Mouse (Mus musculus) adrenal gland, postnatal 25 days (tissue): Measurements from ENCODE around the gene Slc38a2. TPM values are rescaled to one million over a fixed set of nuclear protein-coding genes. Genes with fewer than 3 reads are reported as not detected.

ENCODE experiments used
- DNase-seq: peaks from one replicate; pipeline ENCODE4 v3.0.0; 2021; ENCODE audit warnings: mixed read lengths
- long read RNA-seq: library from polyadenylated mRNA; stranded (forward); transcript quantifications from one replicate; pipeline ENCODE4 v2.0.0, GENCODE M21; 2021
- total RNA-seq: library from RNA; stranded (reverse); gene quantifications from 2 replicates; pipeline ENCODE4 v1.2.3, GENCODE M21; 2021

The Slc38a2 gene
- 150 and 180 TPM in 2 replicates for total RNA-seq
- long read RNA-seq, full-length matches to known transcripts = 21 of 57 reads
- long read RNA-seq, partial matches to known transcripts = 31 of 57 reads
- long read RNA-seq, other reads (novel, unspliced or antisense) = 5 of 57 reads

DNA sequence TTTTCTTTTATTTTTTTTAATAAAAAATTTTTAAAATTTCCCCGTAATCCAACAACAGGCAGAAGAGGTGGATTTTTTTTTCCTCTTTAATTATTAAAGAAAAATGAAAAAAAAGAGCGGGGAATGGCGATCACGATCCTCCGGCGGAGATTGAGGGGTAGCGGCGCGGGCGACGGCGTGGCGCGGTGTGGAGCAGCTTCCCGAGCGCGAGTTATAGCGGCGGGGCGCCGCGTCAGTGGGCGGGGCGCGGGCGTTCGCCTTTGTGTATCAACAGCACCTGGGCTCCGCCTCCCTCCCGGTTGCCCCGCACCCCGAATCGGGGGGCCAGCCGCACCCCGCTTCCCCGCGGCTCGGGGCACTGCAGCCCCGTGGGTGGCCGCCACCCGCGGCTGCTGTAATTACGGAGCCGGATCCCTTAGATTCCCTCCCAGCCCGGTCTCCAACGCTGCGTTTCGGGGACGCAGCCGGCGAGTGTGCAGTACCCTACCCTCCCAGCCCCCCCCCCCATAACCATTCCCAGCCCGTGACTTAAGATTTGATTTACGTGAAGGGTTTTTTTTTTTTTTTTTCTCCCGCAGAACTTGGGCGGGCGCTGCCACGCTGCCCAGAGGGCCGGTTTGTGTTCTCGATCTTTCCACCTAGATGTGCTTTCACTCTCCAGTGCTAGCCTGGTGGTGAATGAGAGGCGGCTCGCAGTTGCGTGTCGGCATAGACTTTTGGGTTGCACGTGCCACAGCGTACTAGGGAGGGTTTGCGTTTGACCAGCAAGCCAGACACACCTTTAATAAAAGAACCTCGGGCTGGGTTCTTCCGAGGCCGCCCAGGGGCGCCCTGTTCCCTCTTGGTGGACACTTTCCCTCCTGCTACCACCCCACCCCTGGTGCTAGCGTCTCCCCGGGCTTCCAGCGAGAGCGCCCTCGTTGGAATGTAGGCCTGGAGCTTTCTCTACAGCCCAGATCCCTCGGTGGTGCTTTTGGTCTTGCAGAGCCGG lies at the start of gene Slc38a2:
Slc38a2 (minus strand) TSS at position 210 of the 991 bp plus-strand sequence.
- peak; percentile 94 for DNase-seq

DNA sequence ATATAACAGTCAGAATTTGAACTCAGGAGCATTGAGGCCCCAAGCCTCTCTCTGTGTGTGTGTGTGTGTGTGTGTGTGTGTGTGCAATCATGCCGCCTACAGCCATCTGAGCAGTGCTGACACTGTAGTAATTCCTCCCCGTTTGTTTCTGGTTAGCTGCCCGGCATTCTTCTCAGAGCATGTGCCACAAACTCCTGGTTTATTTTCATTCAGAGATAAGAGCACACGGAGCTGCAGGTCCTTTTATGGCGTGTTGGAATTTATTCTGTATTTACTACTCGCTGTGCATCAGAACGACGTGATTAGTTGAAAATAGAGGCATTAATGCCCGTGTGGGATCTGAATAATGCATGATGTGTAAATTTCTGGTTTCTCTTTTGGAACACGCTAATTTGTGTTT lies 49.6 kb upstream of the Slc38a2 start:
- no peak for DNase-seq

DNA sequence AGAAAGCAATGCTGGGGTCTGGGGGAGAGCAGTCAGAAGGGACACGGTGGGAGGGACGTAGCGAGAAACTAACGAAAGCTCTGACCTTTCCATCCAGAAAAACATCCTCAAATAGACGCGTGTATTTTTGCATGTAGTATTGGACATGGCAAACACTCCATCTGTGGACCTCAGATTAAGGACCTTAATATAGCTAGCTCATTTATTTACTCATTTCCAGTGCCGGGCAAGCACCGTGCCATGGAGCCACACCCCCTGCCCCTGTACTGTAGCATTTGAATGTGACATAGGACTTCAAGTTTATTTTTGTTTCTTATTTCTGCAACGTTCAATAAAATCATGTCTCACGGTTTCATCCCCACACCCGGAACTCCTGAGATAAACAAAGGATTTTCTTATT lies 48.0 kb upstream of the Slc38a2 start:
- DNase-seq = no peak

DNA sequence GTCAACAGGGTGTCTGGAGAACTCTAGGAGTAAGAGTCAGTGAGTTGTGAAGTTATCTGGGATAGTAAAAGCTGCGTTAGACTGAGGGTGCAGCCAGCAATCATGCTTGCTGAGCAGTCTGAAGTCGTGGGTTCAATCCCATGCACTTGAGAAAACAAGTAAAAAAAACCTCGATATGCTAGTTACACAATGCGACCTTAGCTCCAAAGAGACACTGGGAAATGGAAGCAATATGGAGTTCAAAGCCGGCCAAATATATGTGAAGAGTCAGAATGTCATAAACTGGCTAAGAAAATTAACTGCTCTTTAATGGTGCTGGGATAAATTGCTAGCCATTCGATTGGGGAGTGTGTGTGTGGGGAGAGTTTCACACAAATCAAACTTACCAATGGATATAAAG lies 47.5 kb upstream of the Slc38a2 start:
- DNase-seq = no peak

DNA sequence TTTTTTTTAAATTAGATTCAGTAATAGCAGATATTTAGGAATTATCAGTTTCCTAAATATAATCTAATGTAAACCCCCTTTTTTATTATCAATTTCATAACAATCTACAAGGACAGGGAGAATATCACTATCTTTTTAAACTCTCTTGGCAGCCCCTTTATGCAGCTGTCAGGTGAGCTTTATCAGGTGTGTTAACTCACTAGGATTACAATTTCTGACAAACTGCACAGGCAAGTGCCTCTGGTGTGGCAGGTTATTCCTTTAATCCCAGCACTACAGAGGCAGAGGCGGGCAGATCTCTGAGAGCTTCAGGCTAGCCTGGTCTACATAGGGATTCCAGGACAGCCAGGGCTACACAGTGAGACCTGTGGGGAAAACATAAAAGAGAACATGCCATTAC lies 45.8 kb upstream of the Slc38a2 start:
- no peak for DNase-seq

DNA sequence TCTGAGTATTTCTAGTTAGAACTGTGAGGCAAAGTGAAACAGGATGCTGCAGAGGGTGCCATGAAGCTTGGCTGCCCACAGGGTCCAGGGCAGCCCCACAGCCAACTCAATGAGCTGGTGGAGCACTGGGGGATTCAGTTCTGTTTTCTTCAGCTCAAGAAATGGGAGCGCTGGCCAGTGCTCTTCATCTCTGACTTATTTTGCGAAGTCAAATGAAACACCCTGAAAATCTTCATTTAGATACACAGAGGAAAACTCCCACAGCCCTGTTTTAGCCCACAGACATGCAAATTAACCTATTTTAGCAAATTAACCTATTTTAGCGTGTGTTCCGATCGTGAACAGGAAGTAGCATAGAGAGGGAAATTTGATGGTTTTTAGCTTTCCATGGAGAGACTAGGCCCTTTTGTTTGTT lies 45.4 kb upstream of the Slc38a2 start:
- no peak for DNase-seq

DNA sequence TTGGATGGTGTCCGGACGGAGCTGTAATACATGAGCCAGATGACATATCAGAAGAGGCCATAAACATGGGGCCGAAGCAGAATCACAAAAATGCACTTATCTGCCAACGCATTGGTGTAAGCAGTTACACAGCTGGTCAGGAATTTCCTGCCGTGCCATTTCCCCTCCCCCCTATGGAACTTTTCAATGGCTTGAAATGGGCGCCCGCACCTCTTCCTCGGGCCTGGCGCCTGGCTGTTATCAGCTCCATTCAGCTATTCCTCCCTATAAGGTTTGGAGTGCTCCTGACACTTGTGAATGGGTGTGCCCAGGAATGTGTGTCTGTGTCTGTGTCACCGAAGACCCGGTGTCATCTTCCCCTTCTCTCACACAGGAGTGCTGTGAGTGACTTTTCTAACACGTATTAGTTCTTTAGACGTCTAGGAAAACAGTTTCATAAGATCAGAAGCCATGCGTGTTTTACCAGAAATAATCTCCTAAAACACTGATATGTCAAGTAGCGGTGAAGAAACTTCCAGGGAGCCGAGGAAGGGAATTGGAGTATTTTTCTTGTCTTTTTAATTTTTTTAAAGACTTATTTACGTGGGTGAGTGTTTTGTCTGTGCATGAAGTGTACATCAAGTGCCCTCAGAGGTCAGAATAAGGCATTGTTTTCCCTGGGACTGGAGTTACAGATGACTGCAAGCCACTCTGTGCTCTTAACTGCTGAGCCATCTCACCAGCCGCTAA lies 44.8 kb upstream of the Slc38a2 start:
- DNase-seq = no peak

DNA sequence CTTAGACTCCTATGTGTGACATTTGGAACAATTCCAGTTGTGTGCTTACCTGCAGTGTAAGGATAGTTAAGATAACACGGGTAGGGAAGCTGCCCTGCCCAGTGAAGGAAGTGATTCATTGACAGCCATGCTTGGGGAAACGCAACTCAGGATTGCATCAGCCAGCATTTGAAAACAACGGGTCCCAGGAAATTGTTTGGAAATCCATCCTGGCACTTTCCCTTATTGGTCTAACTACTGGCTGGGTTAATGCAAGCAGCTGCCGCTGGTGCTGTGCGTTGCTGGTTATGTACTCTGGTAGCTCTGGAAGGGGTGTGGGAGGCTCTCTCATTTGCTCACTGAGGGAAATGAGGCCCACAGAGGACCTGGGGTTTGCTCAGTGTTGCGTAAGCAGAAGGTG lies 43.7 kb upstream of the Slc38a2 start:
- DNase-seq = no peak

DNA sequence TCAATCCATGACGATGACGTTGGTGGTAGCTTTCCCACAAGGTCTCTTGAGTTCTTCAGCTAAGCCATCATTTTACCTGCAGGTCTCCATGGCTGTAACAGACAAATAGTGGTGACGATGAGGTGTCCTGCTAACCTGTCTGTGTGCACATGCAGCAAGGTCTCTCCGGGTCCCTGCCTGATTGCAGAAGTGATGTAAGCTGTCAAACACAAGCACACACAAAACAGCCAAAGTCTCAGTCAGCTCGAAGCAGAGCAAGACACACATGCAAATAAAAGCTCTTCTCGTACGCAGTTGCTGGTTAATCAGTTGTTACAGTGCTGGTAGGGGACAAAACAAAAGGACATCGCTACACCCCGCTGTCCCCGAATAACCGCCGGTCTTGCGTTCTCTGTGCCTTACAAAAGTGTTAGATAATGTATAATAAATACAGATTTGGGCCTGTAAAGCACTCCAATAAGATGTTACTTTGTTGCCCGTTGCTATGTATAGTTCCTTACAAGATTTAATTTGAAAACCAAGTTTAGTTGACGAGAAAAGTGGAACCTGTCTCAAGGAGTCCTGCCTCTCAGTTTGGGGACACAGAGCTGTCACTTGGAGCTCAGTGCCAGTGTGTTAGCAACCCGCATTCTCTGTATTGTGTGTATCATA lies 43.2 kb upstream of the Slc38a2 start:
- no peak for DNase-seq

DNA sequence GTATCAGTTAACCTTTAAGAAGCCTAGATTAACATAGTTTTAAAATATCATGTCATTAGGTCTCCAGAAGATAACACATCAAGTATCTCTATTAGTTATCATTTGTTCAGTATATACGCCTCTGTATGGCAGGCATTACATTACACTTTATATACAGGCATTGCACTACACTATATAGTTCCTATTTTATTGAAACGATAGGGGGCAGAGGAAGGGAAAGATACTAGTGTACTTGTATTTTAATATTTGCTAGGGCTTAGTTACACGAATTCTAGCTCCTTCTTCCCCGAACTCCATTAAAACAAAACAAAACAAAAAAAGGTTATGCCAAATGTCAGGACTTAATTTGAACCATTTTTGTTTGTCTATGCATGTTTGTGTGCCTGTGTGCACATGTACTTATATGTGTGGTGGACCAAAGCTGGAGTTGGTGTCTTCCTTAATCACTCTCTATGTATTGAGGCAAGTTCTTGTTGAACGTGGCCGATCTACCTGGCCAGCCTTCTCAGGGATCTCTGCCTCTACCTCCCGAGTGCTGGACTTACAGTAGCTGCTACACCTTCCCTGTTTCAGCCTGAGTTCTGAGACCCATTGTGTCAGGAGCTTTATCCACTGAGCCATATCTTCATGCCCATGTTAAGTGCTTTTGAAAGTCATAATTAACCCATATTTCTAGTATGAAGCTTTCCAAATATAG lies 41.5 kb upstream of the Slc38a2 start:
- DNase-seq = no peak

DNA sequence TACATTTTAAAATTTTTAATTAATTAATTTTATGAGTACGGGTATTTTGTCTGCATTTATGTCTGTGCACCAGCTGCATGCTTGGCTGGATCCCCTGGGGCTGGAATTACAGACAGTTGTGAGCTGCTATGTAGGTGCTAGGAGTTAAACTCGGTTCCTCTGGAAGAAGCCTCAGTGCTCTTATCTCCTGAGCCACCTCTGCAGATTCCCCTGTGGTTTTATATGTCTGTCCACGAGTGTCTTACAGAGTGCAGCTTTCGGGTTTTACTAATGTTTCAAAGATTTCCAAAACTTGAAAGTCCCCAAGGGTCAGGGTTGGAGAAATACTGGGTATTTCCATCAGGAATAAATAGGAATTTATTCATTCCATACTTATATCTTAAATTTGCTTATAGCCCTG lies 40.6 kb upstream of the Slc38a2 start:
- no peak for DNase-seq

DNA sequence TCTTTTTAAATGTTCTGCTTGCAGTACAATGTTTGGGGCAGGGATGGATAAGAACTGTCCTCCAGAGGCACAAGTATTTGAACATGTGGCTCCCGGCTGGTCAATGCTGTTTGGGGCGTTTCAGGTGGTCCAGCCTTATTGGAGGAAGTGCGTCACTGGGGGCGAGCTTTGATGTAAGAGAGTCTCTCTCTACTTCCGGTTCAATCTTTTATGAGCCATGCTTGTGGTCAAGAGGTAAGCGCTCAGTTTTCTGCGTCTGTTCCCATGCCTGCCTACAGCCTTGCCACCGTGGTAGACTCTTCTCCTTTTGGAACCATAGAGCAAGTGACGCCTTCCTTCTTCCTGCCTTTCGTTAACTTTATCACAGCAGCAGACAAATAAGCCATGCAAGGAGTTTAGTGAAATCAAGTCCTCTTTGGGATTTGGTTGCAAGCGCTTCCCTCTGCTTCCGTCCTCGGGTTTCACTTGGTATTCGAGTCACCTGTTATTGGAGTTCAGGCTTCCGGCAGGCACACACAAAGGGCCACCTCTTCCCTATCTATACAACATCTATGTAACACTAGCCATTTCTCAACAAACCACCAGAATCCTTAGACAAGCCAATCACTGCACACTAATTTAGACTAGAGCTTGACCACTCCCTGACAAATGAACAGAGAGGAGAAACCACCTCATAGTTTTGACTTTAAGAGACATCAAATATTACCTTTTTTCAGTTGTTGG lies 37.3 kb upstream of the Slc38a2 start:
- DNase-seq = no peak

DNA sequence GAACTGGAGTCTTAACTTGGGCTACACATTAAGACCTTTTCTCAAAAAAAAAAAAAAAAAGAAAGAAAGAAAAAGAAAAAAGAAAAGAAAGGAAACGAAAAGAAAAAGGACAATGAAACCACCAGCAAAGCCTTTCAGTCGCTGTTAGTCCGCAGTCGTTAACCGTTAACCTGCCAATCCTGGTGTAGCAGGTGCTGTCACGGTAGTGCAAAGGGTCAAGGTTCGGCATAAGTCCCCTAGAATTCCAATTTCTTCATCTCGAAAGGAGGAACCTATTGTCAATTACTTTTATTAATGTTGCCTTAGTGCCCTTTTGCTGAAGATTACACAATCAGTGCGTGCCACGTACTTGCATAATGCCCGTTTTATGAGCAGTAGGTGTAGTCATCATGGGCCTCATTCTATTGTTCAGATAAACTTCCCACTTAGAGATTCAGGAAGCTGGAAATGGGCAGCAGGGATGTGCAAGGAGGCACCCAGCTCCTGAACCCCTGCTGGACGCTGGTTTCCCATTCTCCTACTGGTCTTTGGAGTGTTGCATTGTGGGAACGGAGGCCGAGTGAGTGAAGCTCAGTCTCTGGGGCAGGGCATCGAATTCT lies 36.1 kb upstream of the Slc38a2 start:
- DNase-seq = no peak

DNA sequence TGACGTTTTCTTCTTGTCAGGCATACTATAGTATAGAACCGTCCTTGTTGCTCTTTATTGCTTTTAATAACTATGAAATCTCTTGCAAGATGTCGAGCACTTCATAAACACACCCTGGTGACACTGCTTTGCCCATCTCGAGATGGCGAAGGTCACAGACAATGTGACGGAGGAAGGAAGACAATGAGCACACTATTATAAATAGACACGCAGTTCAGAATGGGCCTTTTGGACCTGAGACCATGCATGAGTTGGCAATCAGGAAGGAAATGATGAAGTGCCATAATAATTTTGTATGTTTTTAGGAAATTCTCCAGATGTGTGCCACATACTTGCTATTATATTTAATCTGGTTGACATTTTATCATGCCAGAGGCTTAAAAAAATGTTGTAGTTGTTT lies 34.9 kb upstream of the Slc38a2 start:
- no peak for DNase-seq

DNA sequence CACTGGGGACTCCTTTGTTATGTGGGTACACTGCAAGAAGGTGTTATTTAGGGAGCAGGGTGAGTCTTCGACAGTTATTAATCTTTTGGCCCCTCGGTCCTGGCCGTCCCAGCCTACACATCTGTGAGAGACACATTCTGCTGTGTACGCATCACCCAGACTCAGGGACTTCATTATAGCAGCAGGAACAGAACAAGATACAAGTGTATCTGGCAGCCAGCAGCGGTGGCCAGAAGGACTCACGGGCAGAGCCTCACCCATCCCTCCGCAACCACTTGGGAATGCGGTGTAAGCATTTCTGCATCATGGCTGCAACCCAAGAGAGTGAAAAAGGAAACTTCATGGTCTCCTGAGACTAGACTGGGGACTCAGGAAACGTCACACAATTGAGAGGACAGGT lies 30.9 kb upstream of the Slc38a2 start:
- no peak for DNase-seq

DNA sequence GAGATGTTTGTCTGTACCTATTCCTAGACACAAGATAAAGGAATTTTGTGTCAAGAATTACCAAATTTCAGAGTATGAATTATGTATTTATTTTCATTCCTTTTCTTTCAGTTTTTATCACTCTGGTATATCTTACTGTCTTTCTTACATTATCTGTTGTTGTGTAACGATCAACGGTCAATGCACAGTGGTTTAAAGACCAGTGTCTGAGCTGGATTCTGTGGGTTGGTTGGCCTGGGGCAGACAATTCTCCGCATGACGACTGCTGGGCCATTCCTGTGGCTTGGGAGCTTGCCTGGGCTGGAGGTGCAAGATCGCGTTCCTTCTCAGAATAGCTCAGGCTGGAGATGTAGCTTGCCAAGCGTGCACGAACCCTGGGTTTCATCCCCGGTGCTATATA lies 30.3 kb upstream of the Slc38a2 start:
- no peak for DNase-seq

DNA sequence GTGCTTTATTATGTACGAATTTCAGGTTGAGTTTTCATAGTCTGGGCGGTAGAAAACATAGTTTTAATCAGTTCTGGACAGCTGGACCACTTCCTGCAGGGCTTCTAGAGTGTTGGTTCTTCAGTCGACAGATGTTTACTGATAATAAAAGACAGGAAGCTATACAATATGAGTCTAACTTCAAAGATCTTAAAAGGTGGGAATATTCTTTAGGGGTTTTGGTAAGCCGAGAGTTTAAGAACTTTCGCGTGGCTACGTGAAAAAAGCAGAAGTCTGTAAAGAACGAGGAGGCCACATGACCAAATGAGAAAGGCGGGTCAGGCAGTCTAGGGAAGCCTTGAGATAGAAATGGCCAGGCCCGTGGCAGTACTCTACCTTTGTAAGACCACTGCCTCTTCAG lies 29.5 kb upstream of the Slc38a2 start:
- DNase-seq = no peak

DNA sequence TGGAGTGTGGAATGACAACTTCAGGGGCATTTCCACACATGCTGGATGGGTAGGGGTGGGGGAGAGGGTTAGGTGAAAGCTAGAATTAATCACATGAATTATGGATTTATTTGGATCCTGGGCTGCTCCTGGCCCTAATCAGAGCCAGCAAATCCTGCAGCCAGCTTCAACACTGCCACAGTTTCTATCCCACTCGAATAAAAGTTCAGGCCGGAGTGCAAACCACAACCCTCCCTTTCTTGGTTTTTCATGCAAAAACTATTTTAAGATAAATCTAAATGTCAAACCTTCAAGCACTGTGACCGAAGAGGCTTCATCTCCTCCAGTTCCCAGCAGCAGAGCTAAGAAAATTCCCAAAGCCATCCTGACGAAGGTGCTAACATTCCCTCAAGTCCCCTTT lies 28.8 kb upstream of the Slc38a2 start:
- no peak for DNase-seq

DNA sequence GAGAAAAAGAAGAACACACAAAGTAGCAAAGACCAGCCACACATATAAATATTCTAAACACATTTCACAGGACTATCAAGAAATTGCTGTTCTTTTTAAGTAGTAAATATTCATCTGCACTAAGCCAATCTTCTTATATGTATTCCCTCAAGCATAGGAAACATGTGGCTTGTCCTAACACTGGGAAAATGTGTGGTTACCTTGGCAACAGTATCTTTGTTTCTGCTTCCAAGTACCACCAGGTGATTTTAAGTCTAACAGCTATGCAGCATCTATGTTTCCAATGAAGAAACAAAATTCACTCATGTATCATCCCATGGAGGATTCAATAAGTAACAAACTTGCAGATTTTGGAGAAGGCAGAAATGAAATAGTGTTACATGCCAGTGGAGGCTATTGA lies 25.0 kb upstream of the Slc38a2 start:
- DNase-seq = no peak

DNA sequence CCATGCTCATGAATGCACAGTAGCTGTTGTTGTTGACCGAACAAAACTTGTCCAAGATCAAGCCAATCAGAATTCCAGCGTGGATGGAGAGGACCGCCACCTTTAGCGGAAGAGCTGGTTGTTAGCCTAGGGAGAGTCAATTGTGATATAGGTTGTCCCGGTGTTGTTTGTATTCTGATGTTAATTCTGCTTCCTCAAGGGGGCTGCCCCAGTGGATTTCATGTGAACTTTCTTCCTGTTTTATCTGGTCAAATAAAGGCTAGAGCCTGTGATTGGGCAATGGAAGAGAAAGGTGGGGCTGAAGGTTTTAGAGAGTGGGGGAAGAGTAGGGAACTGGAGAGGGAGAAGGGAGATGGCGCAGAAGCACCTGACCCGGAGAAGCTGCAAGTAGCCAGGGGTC lies 22.7 kb upstream of the Slc38a2 start:
- no peak for DNase-seq

DNA sequence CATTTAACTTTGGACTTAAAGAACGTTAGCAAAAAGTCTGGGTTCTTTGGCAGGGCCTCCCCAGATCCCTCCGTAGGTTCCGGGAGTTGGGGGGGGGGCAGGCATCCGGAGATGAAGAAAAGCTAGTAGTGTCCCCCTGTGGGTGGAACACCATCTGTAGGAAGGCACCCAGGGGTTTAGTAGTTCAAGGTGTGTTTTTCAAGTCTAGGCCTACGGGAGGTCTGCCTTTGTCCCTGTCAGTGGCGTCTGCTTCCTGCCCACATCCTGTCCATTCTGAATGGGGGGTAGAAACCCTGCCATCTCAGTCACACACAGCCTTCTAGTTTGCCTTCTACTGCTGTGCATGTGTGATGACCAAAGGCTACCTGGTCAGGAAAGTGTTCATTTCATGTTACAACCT lies 20.6 kb upstream of the Slc38a2 start:
- no peak for DNase-seq
